Mouse (Mus musculus): Measurements from ENCODE around the gene Dmrt1. TPM values are rescaled to one million over a fixed set of nuclear protein-coding genes. Genes with fewer than 3 reads are reported as not detected.
"Not testable (repeated sequence)": the region's sequence is repeated elsewhere in the genome, so short reads cannot be mapped to it uniquely, and the experiment has no call there.

Gene Dmrt1
- total RNA-seq (2021): not detected
- long read RNA-seq, experiment 1: 0 reads
- long read RNA-seq, experiment 2: 0 reads

- no peak for DNase-seq (ENCODE audit: low spot score)
These were observed at the start of gene Dmrt1 for GRCm38 (mm10) chr19:25505360-25506196. Dmrt1 (plus strand) TSS chr19:25505618.

GRCm38 (mm10) chr19:25460760-25461159 is 44.7 kb upstream of the Dmrt1 start:
- DNase-seq (ENCODE audit: low spot score): no peak

GRCm38 (mm10) chr19:25461553-25462320 is 43.7 kb upstream of the Dmrt1 start:
- DNase-seq (ENCODE audit: low spot score): no peak

- DNase-seq (ENCODE audit: low spot score): not testable (repeated sequence)
These were observed 29.6 kb upstream of the Dmrt1 start for GRCm38 (mm10) chr19:25475806-25476205.

- DNase-seq (ENCODE audit: low spot score): no peak
These were observed 26.2 kb upstream of the Dmrt1 start for GRCm38 (mm10) chr19:25479152-25479669.

GRCm38 (mm10) chr19:25480820-25481219 is 24.6 kb upstream of the Dmrt1 start:
- DNase-seq (ENCODE audit: low spot score): no peak

- no peak for DNase-seq (ENCODE audit: low spot score)
These were observed 18.9 kb upstream of the Dmrt1 start for GRCm38 (mm10) chr19:25486561-25486960.

GRCm38 (mm10) chr19:25487350-25487749 is 18.1 kb upstream of the Dmrt1 start:
- no peak for DNase-seq (ENCODE audit: low spot score)

GRCm38 (mm10) chr19:25488546-25488945 is 16.9 kb upstream of the Dmrt1 start:
- DNase-seq (ENCODE audit: low spot score): no peak

GRCm38 (mm10) chr19:25489546-25489945 is 15.9 kb upstream of the Dmrt1 start:
- no peak for DNase-seq (ENCODE audit: low spot score)

- DNase-seq (ENCODE audit: low spot score): no peak
These were observed 8.0 kb upstream of the Dmrt1 start for GRCm38 (mm10) chr19:25497434-25497833.

- no peak for DNase-seq (ENCODE audit: low spot score)
These were observed 540 bp upstream of the Dmrt1 start for GRCm38 (mm10) chr19:25504878-25505277.

- DNase-seq (ENCODE audit: low spot score): no peak
These were observed 1.2 kb downstream of the Dmrt1 start for GRCm38 (mm10) chr19:25506616-25507015.

GRCm38 (mm10) chr19:25514986-25515530 is 9.6 kb downstream of the Dmrt1 start:
- DNase-seq (ENCODE audit: low spot score): no peak

GRCm38 (mm10) chr19:25524156-25524555 is 18.7 kb downstream of the Dmrt1 start:
- no peak for DNase-seq (ENCODE audit: low spot score)

- no peak for DNase-seq (ENCODE audit: low spot score)
These were observed 20.3 kb downstream of the Dmrt1 start for GRCm38 (mm10) chr19:25525726-25526125.

- DNase-seq (ENCODE audit: low spot score): no peak
These were observed 24.3 kb downstream of the Dmrt1 start for GRCm38 (mm10) chr19:25529673-25530072.

GRCm38 (mm10) chr19:25545714-25546340 is 40.4 kb downstream of the Dmrt1 start:
- peak; percentile 46 for DNase-seq (ENCODE audit: low spot score)

- no peak for DNase-seq (ENCODE audit: low spot score)
These were observed 41.7 kb downstream of the Dmrt1 start for GRCm38 (mm10) chr19:25547086-25547643.

GRCm38 (mm10) chr19:25550346-25550745 is 44.9 kb downstream of the Dmrt1 start:
- no peak for DNase-seq (ENCODE audit: low spot score)

GRCm38 (mm10) chr19:25551053-25551452 is 45.6 kb downstream of the Dmrt1 start:
- DNase-seq (ENCODE audit: low spot score): no peak

All from gastrocnemius, adult 18-20 months (tissue).